Mouse (Mus musculus) adrenal gland, adult (tissue): ENCODE results near the gene Tecpr1.

ENCODE experiments used
- DNase-seq, 2 experiments: peaks; one replicate each; pipeline ENCODE4 v3.0.0; 2022 to 2023; ENCODE audit warnings: low spot score in 1 of 2; ENCODE audit not compliant: inconsistent age in 2 of 2

Gene Tecpr1

GRCm38 (mm10) chr5:144253212-144253611 lies 29.8 kb upstream of the Tecpr1 start:
- DNase-seq, result no peak

GRCm38 (mm10) chr5:144251876-144252577 lies 28.6 kb upstream of the Tecpr1 start:
- DNase-seq, result peak in 1 of 2 experiments; percentile 48

- no peak for DNase-seq
Measured at GRCm38 (mm10) chr5:144249871-144250270, 26.5 kb upstream of the Tecpr1 start.

- peak; percentile 75 to 83 for DNase-seq
Measured at GRCm38 (mm10) chr5:144247906-144248585, 24.6 kb upstream of the Tecpr1 start.

GRCm38 (mm10) chr5:144247307-144247706 lies 23.9 kb upstream of the Tecpr1 start:
- no peak for DNase-seq

GRCm38 (mm10) chr5:144246669-144247068 lies 23.3 kb upstream of the Tecpr1 start:
- no peak for DNase-seq

- DNase-seq, result no peak
Measured at GRCm38 (mm10) chr5:144245592-144245991, 22.2 kb upstream of the Tecpr1 start.

GRCm38 (mm10) chr5:144243901-144244487 lies 20.6 kb upstream of the Tecpr1 start, which contains the start of gene Bri3:
Bri3 (plus strand) TSS chr5:144244437.
- DNase-seq, result no peak

GRCm38 (mm10) chr5:144238969-144239368 lies 15.6 kb upstream of the Tecpr1 start:
- DNase-seq, result no peak

GRCm38 (mm10) chr5:144234714-144235113 lies 11.3 kb upstream of the Tecpr1 start:
- DNase-seq, result peak in 1 of 2 experiments; percentile 65

GRCm38 (mm10) chr5:144234222-144234621 lies 10.8 kb upstream of the Tecpr1 start:
- DNase-seq, result no peak

- DNase-seq, result no peak
Measured at GRCm38 (mm10) chr5:144232531-144232930, 9.1 kb upstream of the Tecpr1 start.

- peak in 1 of 2 experiments; percentile 61 for DNase-seq
Measured at GRCm38 (mm10) chr5:144231410-144231809, 8.0 kb upstream of the Tecpr1 start.

- DNase-seq, result no peak
Measured at GRCm38 (mm10) chr5:144230216-144230615, 6.8 kb upstream of the Tecpr1 start.

- no peak for DNase-seq
Measured at GRCm38 (mm10) chr5:144226220-144226619, 2.8 kb upstream of the Tecpr1 start.

GRCm38 (mm10) chr5:144223899-144224816 lies 743 bp upstream of the Tecpr1 start:
- DNase-seq, result no peak

GRCm38 (mm10) chr5:144222811-144223502 lies 458 bp downstream of the Tecpr1 start:
- peak; percentile 59 to 85 for DNase-seq

- DNase-seq, result peak; percentile 53 to 88
Measured at GRCm38 (mm10) chr5:144221305-144221704, 2.1 kb downstream of the Tecpr1 start.

- peak in 1 of 2 experiments; percentile 61 for DNase-seq
Measured at GRCm38 (mm10) chr5:144219936-144220335, 3.5 kb downstream of the Tecpr1 start.

GRCm38 (mm10) chr5:144219306-144219705 lies 4.1 kb downstream of the Tecpr1 start:
- DNase-seq, result peak in 1 of 2 experiments; percentile 60
